Mouse (Mus musculus) thymus, adult 2 months (tissue): ENCODE measurements around the gene Pde6d.

Source experiments
- CTCF ChIP-seq: fragments of 200-500 bp; IDR thresholded peaks from 2 replicates; pipeline ENCODE4 v1.5.1; 2012; ENCODE audit warnings: mild to moderate bottlenecking, control low read depth, low read length, moderate library complexity, borderline replicate concordance; ENCODE audit not compliant: control insufficient read depth, poor library complexity, insufficient read depth; ENCODE audit errors: extremely low read depth
- POLR2A ChIP-seq: fragments of 200-500 bp; IDR thresholded peaks from 2 replicates; pipeline ENCODE4 v1.6.1; 2012; ENCODE audit warnings: mild to moderate bottlenecking, low read length, control low read depth, moderate library complexity; ENCODE audit not compliant: control insufficient read depth, poor library complexity, insufficient read depth; ENCODE audit errors: extremely low read depth

DNA sequence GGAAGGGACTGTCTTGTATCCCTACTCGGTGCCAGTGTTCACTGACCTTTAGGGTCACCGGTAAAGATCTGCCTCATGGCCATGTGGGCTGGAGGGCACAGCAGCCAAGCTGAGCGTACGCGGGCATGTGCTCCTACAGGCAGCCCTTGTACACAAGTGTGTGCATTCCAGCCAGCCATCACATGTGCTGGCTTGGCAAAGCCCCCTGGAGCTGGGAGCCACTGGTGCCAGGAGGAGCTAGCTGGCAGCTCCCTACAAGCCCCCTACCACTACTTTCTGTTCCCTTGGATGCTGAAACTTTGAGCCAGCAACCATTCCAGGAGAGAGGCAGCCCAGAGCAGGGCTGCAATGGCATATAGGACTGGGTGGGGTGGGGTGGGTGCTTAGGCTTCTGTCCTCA is 76.0 kb downstream of the Pde6d start:
- TF ChIP-seq POLR2A: no peak
- no peak for TF ChIP-seq CTCF
